Mouse (Mus musculus) kidney, embryonic 15.5 days (tissue): Measurements from ENCODE around the gene 4930550C14Rik. TPM values are rescaled to one million over a fixed set of nuclear protein-coding genes. Genes with fewer than 3 reads are reported as not detected.

Experiments
- ATAC-seq: fragments of 200-750 bp; cut with Nextera tagmentation; replicated peaks from 2 replicates; pipeline ENCODE4 v1.8.0; 2017; ENCODE audit warnings: moderate TSS enrichment; ENCODE audit not compliant: low FRiP score
- H3K27ac ChIP-seq: fragments of 300-500 bp; sonication (generic); 2 replicates; pipeline ENCODE4 v1.5.1; 2015; ENCODE audit warnings: mild to moderate bottlenecking, inconsistent platforms
- H3K27me3 ChIP-seq: fragments of 300-500 bp; sonication (generic); 2 replicates; pipeline ENCODE4 v1.6.1; 2015; ENCODE audit warnings: inconsistent platforms
- H3K36me3 ChIP-seq: fragments of 300-500 bp; sonication (generic); 2 replicates; pipeline ENCODE4 v1.6.1; 2015; ENCODE audit warnings: inconsistent platforms
- H3K4me1 ChIP-seq: fragments of 300-500 bp; sonication (generic); 2 replicates; pipeline ENCODE4 v1.6.1; 2015; ENCODE audit warnings: inconsistent platforms
- H3K4me2 ChIP-seq: fragments of 300-500 bp; sonication (generic); 2 replicates; pipeline ENCODE4 v1.6.1; 2015; ENCODE audit warnings: moderate library complexity, mild to moderate bottlenecking, inconsistent platforms
- H3K4me3 ChIP-seq: fragments of 300-500 bp; sonication (generic); replicated peaks from 2 replicates; pipeline ENCODE4 v1.5.1; 2015; ENCODE audit warnings: mild to moderate bottlenecking, inconsistent platforms
- H3K9ac ChIP-seq: fragments of 300-500 bp; sonication (generic); 2 replicates; pipeline ENCODE4 v1.6.1; 2015; ENCODE audit warnings: mild to moderate bottlenecking, inconsistent platforms
- H3K9me3 ChIP-seq: fragments of 300-500 bp; sonication (generic); replicated peaks from 2 replicates; pipeline ENCODE4 v1.6.1; 2016; ENCODE audit warnings: inconsistent platforms
- WGBS: fragments of 180-500 bp; shearing (Covaris S2); methylation state at CpG from one replicate; pipeline ENCODE4 v1.1.7; 2015; ENCODE audit warnings: mixed read lengths; 5-methylcytosine and 5-hydroxymethylcytosine counted together
- polyA plus RNA-seq: library from polyadenylated mRNA; unstranded; fragments of >200 nt; fragmentation: Nextera tagmentation; extraction: Ambion mirVana; gene quantifications from 2 replicates; pipeline ENCODE4 v1.2.1, GENCODE M21; 2015

Gene 4930550C14Rik
- polyA plus RNA-seq, 1 experiment from 2014 or later, result 1.6 TPM

GRCm38 (mm10) chr9:53404753-53405722 is 2.9 kb downstream of the 4930550C14Rik start:
- ATAC-seq, result peak; percentile 87
- Histone ChIP-seq H3K4me1 (peaks cover 38% of the 10 kb centered on the region), H3K27ac (peak overlapping the region; percentile 81), H3K4me2 (peak overlapping the region; percentile 71), H3K36me3 (no peaks in the 10 kb centered on the region), H3K9ac (peak overlapping the region; percentile 42; the same call in 1 of the 2 replicates), H3K27me3 (no peaks in the 10 kb centered on the region), H3K9me3 (no peaks in the 10 kb centered on the region), H3K4me3 (peak overlapping the region; percentile 51)
- WGBS, result 23% methylated on average over 21 of the region's 21 CpGs

DNA sequence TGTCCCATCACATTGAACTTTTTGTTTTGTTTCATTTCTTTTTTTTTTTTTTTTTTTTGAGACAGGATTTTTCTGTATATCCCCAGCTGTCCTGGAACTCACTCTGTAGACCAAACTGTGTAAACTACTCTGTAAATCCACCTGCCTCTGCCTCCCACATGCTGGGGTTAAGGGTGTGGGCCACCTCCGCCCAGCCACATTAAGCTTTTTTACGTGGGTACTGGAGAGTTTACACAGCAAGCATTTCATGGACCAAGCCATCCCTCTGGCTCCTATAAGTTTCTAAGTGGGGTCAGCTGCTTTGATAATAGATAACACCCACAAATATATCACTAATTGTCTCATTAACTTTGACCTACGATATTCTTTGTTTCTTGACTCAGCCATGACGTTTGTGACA is 6.4 kb downstream of the 4930550C14Rik start:
- Histone ChIP-seq H3K27ac (no peak overlapping the region), H3K27me3 (no peaks in the 10 kb centered on the region), H3K4me3 (no peak overlapping the region), H3K4me1 (peaks cover 20% of the 10 kb centered on the region), H3K9ac (no peak overlapping the region), H3K9me3 (no peaks in the 10 kb centered on the region), H3K36me3 (no peaks in the 10 kb centered on the region), H3K4me2 (no peak overlapping the region)
- no peak for ATAC-seq
- WGBS, result 68% methylated on average over 4 of the region's 4 CpGs

- no peaks in the 10 kb centered on the region for H3K9me3 ChIP-seq
- no peak overlapping the region for H3K4me3 ChIP-seq
- H3K27me3 ChIP-seq, result no peaks in the 10 kb centered on the region
- WGBS, result 71% methylated on average over 2 of the region's 2 CpGs
- no peak overlapping the region for H3K4me2 ChIP-seq
- H3K27ac ChIP-seq, result no peak overlapping the region
- peaks cover 17% of the 10 kb centered on the region for H3K4me1 ChIP-seq
- no peaks in the 10 kb centered on the region for H3K36me3 ChIP-seq
- no peak for ATAC-seq
- no peak overlapping the region for H3K9ac ChIP-seq
These were observed 6.8 kb downstream of the 4930550C14Rik start for GRCm38 (mm10) chr9:53408953-53409361.

GRCm38 (mm10) chr9:53409427-53409826 is 7.3 kb downstream of the 4930550C14Rik start:
- Histone ChIP-seq H3K4me2 (no peak overlapping the region), H3K9me3 (no peaks in the 10 kb centered on the region), H3K27me3 (no peaks in the 10 kb centered on the region), H3K36me3 (no peaks in the 10 kb centered on the region), H3K4me3 (no peak overlapping the region), H3K27ac (no peak overlapping the region), H3K4me1 (peaks cover 15% of the 10 kb centered on the region), H3K9ac (no peak overlapping the region)
- 71% methylated on average over 3 of the region's 3 CpGs for WGBS
- ATAC-seq, result no peak

GRCm38 (mm10) chr9:53422133-53422896 is 20.2 kb downstream of the 4930550C14Rik start:
- Histone ChIP-seq H3K27me3 (no peaks in the 10 kb centered on the region), H3K4me3 (no peak overlapping the region), H3K9ac (no peak overlapping the region), H3K36me3 (no peaks in the 10 kb centered on the region), H3K27ac (no peak overlapping the region), H3K4me1 (no peaks in the 10 kb centered on the region), H3K9me3 (0 out of 2 replicates have a peak, but pooled peaks cover 3% of the 10 kb centered on the region), H3K4me2 (no peak overlapping the region)
- peak; percentile 46; the same call in 1 of the 2 replicates for ATAC-seq
- WGBS, result 65% methylated on average over 9 of the region's 9 CpGs

- no peak overlapping the region for H3K9ac ChIP-seq
- 91% methylated on average over 3 of the region's 3 CpGs for WGBS
- no peak overlapping the region for H3K27ac ChIP-seq
- no peaks in the 10 kb centered on the region for H3K36me3 ChIP-seq
- no peaks in the 10 kb centered on the region for H3K27me3 ChIP-seq
- no peaks in the 10 kb centered on the region for H3K4me1 ChIP-seq
- no peak overlapping the region for H3K4me2 ChIP-seq
- ATAC-seq, result no peak
- H3K9me3 ChIP-seq, result no peaks in the 10 kb centered on the region
- H3K4me3 ChIP-seq, result no peak overlapping the region
These were observed 24.6 kb downstream of the 4930550C14Rik start for GRCm38 (mm10) chr9:53426726-53427125.

GRCm38 (mm10) chr9:53427638-53428037 is 25.5 kb downstream of the 4930550C14Rik start:
- Histone ChIP-seq H3K9me3 (no peaks in the 10 kb centered on the region), H3K4me1 (no peaks in the 10 kb centered on the region), H3K36me3 (no peaks in the 10 kb centered on the region), H3K27me3 (no peaks in the 10 kb centered on the region), H3K27ac (no peak overlapping the region), H3K4me2 (no peak overlapping the region), H3K4me3 (no peak overlapping the region), H3K9ac (no peak overlapping the region)
- no peak for ATAC-seq
- WGBS, result 51% methylated on average over 3 of the region's 3 CpGs

- no peak overlapping the region for H3K4me2 ChIP-seq
These were observed 33.9 kb downstream of the 4930550C14Rik start for GRCm38 (mm10) chr9:53435830-53436570.

GRCm38 (mm10) chr9:53450609-53451008 is 48.5 kb downstream of the 4930550C14Rik start:
- no peak overlapping the region for H3K4me2 ChIP-seq
- no peaks in the 10 kb centered on the region for H3K9me3 ChIP-seq
- no peak overlapping the region for H3K27ac ChIP-seq
- H3K4me1 ChIP-seq, result no peaks in the 10 kb centered on the region
- H3K27me3 ChIP-seq, result no peaks in the 10 kb centered on the region
- no peak overlapping the region for H3K4me3 ChIP-seq
- WGBS, result 91% methylated on average over 1 of the region's 1 CpGs
- H3K9ac ChIP-seq, result no peak overlapping the region
- ATAC-seq, result no peak
- peaks cover 69% of the 10 kb centered on the region for H3K36me3 ChIP-seq

More at GRCm38 (mm10) chr9:53435830-53436570, 33.9 kb downstream of the 4930550C14Rik start:
- no peaks in the 10 kb centered on the region for H3K9me3 ChIP-seq
- no peaks in the 10 kb centered on the region for H3K4me1 ChIP-seq
- no peak overlapping the region for H3K9ac ChIP-seq
- H3K27me3 ChIP-seq, result no peaks in the 10 kb centered on the region
- H3K36me3 ChIP-seq, result peaks cover 24% of the 10 kb centered on the region
- ATAC-seq, result no peak
- H3K4me3 ChIP-seq, result no peak overlapping the region
- H3K27ac ChIP-seq, result no peak overlapping the region
- WGBS, result 91% methylated on average over 14 of the region's 14 CpGs

- Histone ChIP-seq H3K9ac (no peak overlapping the region), H3K4me1 (no peaks in the 10 kb centered on the region), H3K27ac (no peak overlapping the region), H3K4me2 (no peak overlapping the region), H3K36me3 (peaks cover 72% of the 10 kb centered on the region), H3K27me3 (no peaks in the 10 kb centered on the region), H3K4me3 (no peak overlapping the region), H3K9me3 (no peaks in the 10 kb centered on the region)
- no peak for ATAC-seq
- WGBS, result 93% methylated on average over 2 of the region's 2 CpGs
These were observed 49.9 kb downstream of the 4930550C14Rik start for GRCm38 (mm10) chr9:53452038-53452437.

- 88% methylated on average over 9 of the region's 9 CpGs for WGBS
- Histone ChIP-seq H3K9me3 (no peaks in the 10 kb centered on the region), H3K4me2 (no peak overlapping the region), H3K36me3 (peaks cover 26% of the 10 kb centered on the region), H3K4me3 (no peak overlapping the region), H3K27ac (no peak overlapping the region), H3K9ac (no peak overlapping the region), H3K27me3 (no peaks in the 10 kb centered on the region), H3K4me1 (no peaks in the 10 kb centered on the region)
- no peak for ATAC-seq
These were observed 70.8 kb downstream of the 4930550C14Rik start for GRCm38 (mm10) chr9:53472806-53473518.
